In genomic region chr4:118083217-118083951, GRCm38 (mm10) we compare ENCODE assay signal across 8 mouse cellular contexts. TPM values are rescaled to one million over a fixed set of nuclear protein-coding genes. Genes with fewer than 3 reads are reported as not detected.
DNase-seq lines count a peak whose midpoint lies in the region; ATAC-seq and TF ChIP-seq lines count a peak whose summit lies in the region.

No protein-coding gene starts in this region.

- DNase-seq in brain, adult 2 months (ENCODE audit: low read depth, low spot score): peak; percentile 96
- DNase-seq in monocyte, adult 2 months (ENCODE audit: low read depth in 1 of 2, low spot score in 2 of 2): peak; percentile 61 to 62
- peak; percentile 84 to 92 for DNase-seq in spleen, postnatal 14 days (ENCODE audit: low spot score in 2 of 2)

- H3K79me3 ChIP-seq in C2C12 (ENCODE audit: low read depth): no peaks in the 10 kb centered on the region

- H3K27me3 ChIP-seq in C2C12 (ENCODE audit: control insufficient read depth, insufficient read depth, insufficient read length): no peaks in the 10 kb centered on the region
- H3K27me3 ChIP-seq in heart, embryonic 11.5 days (ENCODE audit: control insufficient read depth, insufficient read depth, low read length): no peaks in the 10 kb centered on the region
- no peaks in the 10 kb centered on the region for H3K27me3 ChIP-seq in kidney, embryonic 15.5 days
- H3K27me3 ChIP-seq in limb, embryonic 15.5 days: no peaks in the 10 kb centered on the region

- no peak overlapping the region for H3K9ac ChIP-seq in heart, embryonic 11.5 days (ENCODE audit: low read depth, low read length)
- no peak overlapping the region for H3K9ac ChIP-seq in kidney, embryonic 15.5 days
- no peak overlapping the region for H3K9ac ChIP-seq in limb, embryonic 15.5 days

- H3K4me1 ChIP-seq in heart, embryonic 11.5 days (ENCODE audit: control insufficient read depth, insufficient read depth, low read length): peaks cover 39% of the 10 kb centered on the region
- peaks cover 15% of the 10 kb centered on the region for H3K4me1 ChIP-seq in kidney, embryonic 15.5 days
- H3K4me1 ChIP-seq in limb, embryonic 15.5 days: peaks cover 22% of the 10 kb centered on the region

- no peaks in the 10 kb centered on the region for H3K79me2 ChIP-seq in C2C12 (ENCODE audit: control insufficient read depth, insufficient read depth)

- no peak overlapping the region for H3K4me3 ChIP-seq in C2C12 (ENCODE audit: insufficient read depth, poor library complexity, severe bottlenecking)
- H3K4me3 ChIP-seq in heart, embryonic 11.5 days (ENCODE audit: low read depth, low read length): no peak overlapping the region
- no peak overlapping the region for H3K4me3 ChIP-seq in kidney, embryonic 15.5 days (replicated peaks)
- H3K4me3 ChIP-seq in limb, embryonic 15.5 days: no peak overlapping the region

- H3K36me3 ChIP-seq in C2C12 (ENCODE audit: control insufficient read depth, insufficient read depth): no peaks in the 10 kb centered on the region
- no peaks in the 10 kb centered on the region for H3K36me3 ChIP-seq in heart, embryonic 11.5 days (ENCODE audit: control insufficient read depth, insufficient read depth, low read length)
- no peaks in the 10 kb centered on the region for H3K36me3 ChIP-seq in kidney, embryonic 15.5 days
- H3K36me3 ChIP-seq in limb, embryonic 15.5 days: no peaks in the 10 kb centered on the region

- peak; percentile 70 for ATAC-seq in erythroblast, adult 5-6 weeks (replicated peaks; ENCODE audit: low FRiP score, poor library complexity, severe bottlenecking)
- ATAC-seq in heart, embryonic 11.5 days (replicated peaks; ENCODE audit: insufficient number of reproducible peaks, low FRiP score, low TSS enrichment): peak; percentile 71
- ATAC-seq in kidney, embryonic 15.5 days (replicated peaks; ENCODE audit: low FRiP score): peak; percentile 86
- ATAC-seq in limb, embryonic 15.5 days (ENCODE audit: insufficient number of reproducible peaks, low FRiP score, low TSS enrichment, low read depth): peak; percentile 61

- H3ac ChIP-seq in C2C12 (ENCODE audit: control insufficient read depth, insufficient read length, low read depth): peak overlapping the region; percentile 18

- TF ChIP-seq CTCF in C2C12 (IDR thresholded peaks at IDR 0.05; ENCODE audit: control insufficient read depth, insufficient read depth, insufficient read length): peak; percentile 95

- H3K27ac ChIP-seq in heart, embryonic 11.5 days (ENCODE audit: low read depth, low read length): no peak overlapping the region
- no peak overlapping the region for H3K27ac ChIP-seq in kidney, embryonic 15.5 days
- H3K27ac ChIP-seq in limb, embryonic 15.5 days: 0 out of 2 replicates have a peak overlapping the region, but pooled peaks have one; percentile 38

- 31% methylated on average over 14 of the region's 14 CpGs for WGBS in heart, embryonic 11.5 days (ENCODE audit: insufficient replicate concordance)
- WGBS in kidney, embryonic 15.5 days: 37% methylated on average over 14 of the region's 14 CpGs
- 30% methylated on average over 14 of the region's 14 CpGs for WGBS in limb, embryonic 15.5 days

- no peaks in the 10 kb centered on the region for H3K9me3 ChIP-seq in heart, embryonic 11.5 days (replicated peaks; ENCODE audit: control insufficient read depth, low read length)
- H3K9me3 ChIP-seq in kidney, embryonic 15.5 days (replicated peaks): no peaks in the 10 kb centered on the region
- H3K9me3 ChIP-seq in limb, embryonic 15.5 days: no peaks in the 10 kb centered on the region

- H3K4me2 ChIP-seq in heart, embryonic 11.5 days: peak overlapping the region; percentile 46
- no peak overlapping the region for H3K4me2 ChIP-seq in kidney, embryonic 15.5 days
- H3K4me2 ChIP-seq in limb, embryonic 15.5 days: no peak overlapping the region

TF ChIP-seq in C2C12, 6 proteins besides CTCF, POLR2A, EP300 and RAD21:
- no peak for TF ChIP-seq USF1 (IDR thresholded peaks at IDR 0.05; ENCODE audit: low read depth)
- no peak for TF ChIP-seq MYOD1 (IDR thresholded peaks at IDR 0.05; ENCODE audit: control insufficient read depth, insufficient read length, low read depth)
- TF ChIP-seq FOSL1 (IDR thresholded peaks at IDR 0.05; ENCODE audit: insufficient read depth, low read length, poor library complexity, severe bottlenecking): no peak
- no peak for TF ChIP-seq MYOG (IDR thresholded peaks at IDR 0.05; ENCODE audit: control insufficient read depth, extremely low read depth, insufficient read length)
- no peak for TF ChIP-seq MAX (IDR thresholded peaks at IDR 0.05)
- no peak for TF ChIP-seq CEBPB (IDR thresholded peaks at IDR 0.05; ENCODE audit: low read depth)

RNA-seq across cellular contexts. Expression of gene St3gal3, which starts 51.3 kb away (rescaled TPM):
- 20.4 TPM for polyA plus RNA-seq in C2C12 (2012; fragmentation: generic; extraction: Trizol)
- total RNA-seq in erythroblast, adult 5-6 weeks (2015; ENCODE audit: low replicate concordance): 0.42 and 7.9 TPM in 2 replicates
- 2.2 and 2.6 TPM in 2 replicates for total RNA-seq in erythroblast, adult 5-6 weeks (2017; ENCODE audit: low replicate concordance)
- 5.2 and 6.9 TPM in 2 replicates for polyA plus RNA-seq in heart, embryonic 11.5 days (2014; fragmentation: Nextera tagmentation; extraction: Ambion mirVana)
- 8.8 and 9.8 TPM in 2 replicates for polyA plus RNA-seq in kidney, embryonic 15.5 days (2015; fragmentation: Nextera tagmentation; extraction: Ambion mirVana)
- 6.3 and 9.6 TPM in 2 replicates for polyA plus RNA-seq in limb, embryonic 15.5 days (2015; fragmentation: Nextera tagmentation; extraction: Ambion mirVana)
